Mouse (Mus musculus) kidney, postnatal 4 days (tissue): ENCODE measurements around the gene Mgat4a.

Experiments used
- DNase-seq, 2 experiments: peaks; one replicate each; pipeline ENCODE4 v3.0.0; 2021; ENCODE audit warnings: mixed read lengths in 2 of 2

The Mgat4a gene

DNA sequence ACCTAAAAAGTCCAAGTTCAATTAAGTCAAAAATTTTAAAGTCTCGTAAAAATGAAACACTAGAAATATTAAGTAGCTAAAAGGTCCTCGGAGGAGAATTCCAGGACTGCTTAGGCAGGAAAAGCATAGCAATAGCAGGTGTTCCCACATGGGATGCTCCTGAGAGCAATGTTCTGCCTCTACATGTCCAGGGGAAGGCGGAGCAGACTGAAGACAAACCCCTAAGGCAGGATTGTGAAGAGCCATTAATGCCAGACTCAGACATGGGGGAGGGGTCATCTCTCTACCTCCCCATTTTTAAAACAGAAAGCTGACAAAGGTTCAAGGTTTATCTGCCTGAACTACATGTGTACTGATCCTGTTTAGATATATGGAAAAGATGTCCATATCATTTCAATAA, 45.7 kb downstream of the Mgat4a start:
- DNase-seq = no peak

DNA sequence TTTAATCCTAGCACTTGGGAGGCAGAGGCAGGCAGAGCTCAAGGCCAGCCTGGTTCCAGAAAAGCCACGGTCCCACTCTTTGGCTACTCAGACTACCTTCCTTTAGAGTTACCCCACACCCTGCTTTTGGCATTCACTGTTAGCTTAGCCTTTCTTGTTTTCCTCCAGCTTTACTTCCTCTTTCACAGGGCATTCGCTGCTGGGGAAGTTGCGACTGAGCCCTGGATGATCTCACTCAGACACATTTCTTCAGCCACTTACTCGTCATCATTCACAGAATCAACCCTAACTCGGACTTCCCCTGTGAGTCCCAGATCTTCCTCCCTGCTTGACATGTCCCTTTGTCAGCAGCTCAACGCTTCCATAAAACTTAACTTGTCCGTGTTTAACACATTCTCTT, 49.1 kb downstream of the Mgat4a start:
- DNase-seq = no peak

- no peak for DNase-seq
Measured at GRCm38 (mm10) chr1:37490691-37491212, 50.1 kb downstream of the Mgat4a start.

DNA sequence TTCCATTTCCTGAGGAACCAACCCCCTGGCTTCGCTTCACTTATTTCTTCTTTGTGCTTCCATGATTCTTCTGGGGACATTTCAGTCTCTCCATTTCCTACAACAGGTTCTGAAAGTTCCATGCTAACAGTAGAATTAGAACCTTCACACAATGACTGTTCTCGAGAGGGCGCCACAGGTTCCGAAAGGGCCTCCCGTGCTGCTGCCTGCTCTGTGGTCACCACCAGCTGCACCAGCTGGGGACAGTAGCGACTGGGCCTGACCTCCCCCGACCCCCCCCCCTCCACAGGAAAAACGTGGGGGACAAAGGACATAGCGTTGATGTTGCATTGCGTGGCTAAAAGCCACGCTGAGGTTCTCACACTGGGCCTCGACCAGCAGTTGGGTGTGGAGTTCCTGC, 52.3 kb downstream of the Mgat4a start:
- DNase-seq = no peak

DNA sequence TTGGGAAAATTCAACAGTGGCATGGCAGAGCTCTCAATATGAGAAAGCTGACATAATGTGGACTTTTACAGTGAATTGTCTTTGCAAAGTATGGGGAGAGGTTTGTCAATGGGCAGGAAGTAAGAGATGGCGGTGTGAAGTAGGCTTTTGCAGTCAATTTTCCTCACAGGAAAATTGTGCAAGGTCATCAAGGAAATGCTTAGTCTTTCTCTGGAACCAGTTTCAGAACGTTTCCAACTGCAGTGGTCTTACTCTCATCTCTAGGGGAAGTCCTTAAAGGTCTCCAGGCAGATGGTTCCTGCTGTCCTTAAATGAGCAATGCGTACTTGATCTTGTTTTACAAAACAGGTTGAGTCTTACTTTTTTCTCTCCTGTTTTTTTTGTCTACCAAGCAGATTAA, 53.8 kb downstream of the Mgat4a start:
- DNase-seq = no peak

GRCm38 (mm10) chr1:37486439-37486838, 54.4 kb downstream of the Mgat4a start:
- no peak for DNase-seq

DNA sequence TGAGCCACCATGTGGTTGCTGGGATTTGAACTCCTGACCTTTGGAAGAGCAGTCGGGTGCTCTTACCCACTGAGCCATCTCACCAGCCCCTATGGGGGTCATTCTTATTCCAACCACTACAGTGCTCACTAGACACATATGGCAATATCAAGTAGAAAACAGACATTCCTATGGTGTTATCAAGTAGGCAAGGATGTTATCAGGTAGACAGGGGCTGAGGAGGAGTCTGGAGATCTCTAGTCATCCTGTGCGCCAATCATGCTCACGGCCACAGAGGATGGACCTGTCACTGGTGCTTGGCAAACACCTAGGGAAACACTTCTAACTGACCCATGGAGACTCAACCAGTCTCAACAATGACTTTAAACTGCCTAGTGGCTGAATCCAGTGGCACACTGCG, 56.2 kb downstream of the Mgat4a start:
- DNase-seq = no peak

DNA sequence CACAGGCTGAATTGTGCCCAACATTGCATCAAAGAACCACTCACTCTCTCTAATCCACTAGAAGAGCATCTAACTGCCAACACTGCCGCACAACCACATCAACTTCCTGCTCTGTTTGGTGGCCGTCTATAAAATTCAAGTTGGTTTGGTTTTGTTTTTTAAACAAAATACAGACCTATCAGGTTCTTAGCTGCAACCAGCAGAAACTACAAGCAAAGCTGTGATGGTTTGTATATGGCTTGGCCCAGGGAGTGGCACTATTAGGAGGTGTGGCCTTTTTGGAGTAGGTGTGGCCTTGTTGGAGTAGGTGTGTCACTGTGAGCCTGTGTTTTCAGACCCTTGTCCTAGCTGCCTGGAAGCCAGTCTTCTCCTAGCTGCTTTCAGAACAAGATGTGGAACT, 59.5 kb downstream of the Mgat4a start:
- no peak for DNase-seq

- no peak for DNase-seq
Measured at GRCm38 (mm10) chr1:37480731-37481130, 60.1 kb downstream of the Mgat4a start.

DNA sequence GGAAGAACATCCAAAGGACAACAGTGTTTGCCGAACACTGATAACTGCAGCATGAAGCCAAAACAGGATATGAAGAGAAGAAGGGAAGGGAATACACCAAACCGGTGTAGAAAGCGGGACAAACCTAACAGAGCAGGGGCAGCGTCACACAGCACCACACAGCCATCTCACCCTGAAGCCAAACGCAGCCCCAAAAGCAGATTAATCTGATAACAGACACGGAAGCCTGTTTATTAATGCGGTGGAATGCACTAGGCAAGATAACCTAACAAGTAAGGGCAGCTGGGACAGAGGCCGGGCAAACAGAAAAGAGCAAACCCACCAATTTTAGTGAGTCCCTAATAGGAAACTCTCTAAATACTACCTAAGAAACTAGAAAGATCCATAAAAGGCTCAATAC, 61.1 kb downstream of the Mgat4a start:
- DNase-seq = no peak

DNA sequence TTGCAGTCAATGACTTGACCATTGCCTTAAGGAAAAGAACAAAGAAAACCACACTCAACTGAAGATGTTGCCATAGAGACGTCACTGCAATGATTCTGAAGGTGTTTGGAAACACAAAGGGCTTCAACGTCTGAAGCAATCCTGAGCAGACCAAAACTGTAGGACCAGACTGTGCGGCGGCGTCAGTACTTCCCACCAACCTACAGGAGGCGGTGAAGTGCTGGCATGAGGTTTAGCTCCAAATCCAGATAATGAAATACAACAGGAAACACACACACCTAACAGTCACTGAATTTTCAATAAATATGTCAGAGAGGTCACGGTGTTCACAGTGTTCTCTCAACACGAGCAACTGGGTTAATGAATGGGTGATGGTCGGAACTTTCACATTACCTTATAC, 61.7 kb downstream of the Mgat4a start:
- peak; percentile 46 to 58 for DNase-seq

DNA sequence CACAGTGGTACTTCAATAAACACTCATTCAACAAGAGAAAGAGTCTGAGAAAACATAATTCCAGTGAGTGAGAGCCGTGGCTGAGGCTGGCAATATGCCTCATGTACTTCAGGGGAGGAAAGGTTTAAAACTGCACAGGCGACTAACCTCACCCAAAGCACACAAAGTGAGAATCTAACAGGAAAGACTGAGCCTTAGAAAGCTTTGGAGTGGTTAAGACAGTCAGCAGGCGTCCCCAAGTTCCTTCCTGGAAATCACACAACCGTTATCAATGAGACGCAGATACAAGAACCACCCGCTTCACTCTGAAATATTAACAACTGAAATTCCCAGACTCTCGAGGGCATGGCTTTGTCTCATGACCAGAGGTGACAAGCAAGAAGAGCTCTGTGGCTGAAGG, 62.4 kb downstream of the Mgat4a start:
- no peak for DNase-seq

DNA sequence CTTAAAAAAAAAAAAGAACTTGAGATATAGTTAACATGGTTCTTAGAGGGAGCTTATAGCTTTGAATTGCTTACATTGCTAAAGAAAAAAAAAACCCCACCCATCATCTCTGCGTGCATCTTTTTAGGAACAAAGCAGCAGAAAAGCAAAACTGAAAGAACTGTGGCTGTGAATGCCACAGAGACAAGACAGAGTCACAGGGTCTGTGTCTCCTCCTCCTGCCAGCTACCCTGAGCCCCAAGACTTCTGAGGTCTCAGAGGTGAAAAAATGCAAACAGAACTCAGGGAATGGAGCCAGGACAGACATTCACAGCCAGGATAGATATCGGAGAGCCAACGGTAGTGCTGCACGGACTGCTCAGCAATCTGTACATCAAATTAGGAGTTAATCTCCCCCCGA, 62.9 kb downstream of the Mgat4a start:
- no peak for DNase-seq

DNA sequence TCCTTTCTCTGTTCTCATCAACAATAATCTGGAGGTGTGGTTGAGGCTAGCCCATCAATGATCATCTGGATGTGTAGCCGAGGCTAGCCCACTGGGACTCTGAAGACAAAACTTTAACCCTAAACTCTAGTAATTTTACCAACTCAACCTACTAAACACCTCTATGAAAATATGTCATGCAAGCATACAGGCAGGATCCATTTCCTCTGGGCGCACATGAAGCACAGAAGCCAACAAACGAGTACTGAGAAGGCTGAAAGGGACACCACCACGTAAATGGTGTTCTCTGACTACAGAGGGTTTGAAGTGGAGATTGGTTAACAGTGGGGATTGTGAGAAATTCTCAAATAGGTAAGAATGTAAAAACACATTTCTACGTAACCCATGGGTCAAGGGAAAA, 63.6 kb downstream of the Mgat4a start:
- DNase-seq = no peak

DNA sequence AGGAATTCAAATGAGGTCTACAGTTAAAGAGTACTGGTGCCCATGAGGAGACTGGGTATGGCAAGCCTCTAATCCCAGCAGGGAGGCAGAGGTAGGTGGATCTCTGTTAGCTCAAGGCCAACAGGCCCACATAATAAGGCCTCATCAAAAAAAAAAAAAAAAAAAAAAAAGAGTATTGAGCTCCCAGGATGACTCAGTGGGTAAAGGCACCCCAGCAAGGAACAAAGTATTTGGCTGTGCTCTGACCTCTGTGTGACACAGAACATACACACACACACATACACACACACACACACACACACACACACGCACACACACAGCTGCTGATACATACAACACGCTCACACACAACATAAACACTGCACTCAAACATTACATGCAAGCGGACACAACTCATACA, 65.5 kb downstream of the Mgat4a start:
- DNase-seq = no peak

- no peak for DNase-seq
Measured at GRCm38 (mm10) chr1:37474634-37475190, 66.1 kb downstream of the Mgat4a start.

DNA sequence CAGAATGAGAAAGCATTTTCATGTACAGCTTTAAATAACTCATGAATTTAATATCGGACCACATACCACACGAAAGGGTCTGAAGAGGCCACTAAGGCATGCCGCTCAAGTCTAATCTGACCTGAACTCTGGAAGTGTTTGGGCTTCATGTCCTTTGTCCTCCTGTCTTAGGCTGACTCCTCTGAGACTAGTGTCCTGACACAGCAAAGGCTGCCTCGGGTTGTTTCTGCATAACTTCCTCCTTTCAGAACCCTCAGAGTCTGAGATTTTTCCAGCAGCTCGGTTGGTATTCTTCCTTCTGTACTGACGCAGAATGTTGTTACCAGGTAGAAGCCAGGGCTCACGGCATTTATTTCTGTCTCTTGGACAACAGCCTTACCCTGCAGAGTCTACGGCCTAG, 66.8 kb downstream of the Mgat4a start:
- peak in 1 of 2 experiments; percentile 12 for DNase-seq

DNA sequence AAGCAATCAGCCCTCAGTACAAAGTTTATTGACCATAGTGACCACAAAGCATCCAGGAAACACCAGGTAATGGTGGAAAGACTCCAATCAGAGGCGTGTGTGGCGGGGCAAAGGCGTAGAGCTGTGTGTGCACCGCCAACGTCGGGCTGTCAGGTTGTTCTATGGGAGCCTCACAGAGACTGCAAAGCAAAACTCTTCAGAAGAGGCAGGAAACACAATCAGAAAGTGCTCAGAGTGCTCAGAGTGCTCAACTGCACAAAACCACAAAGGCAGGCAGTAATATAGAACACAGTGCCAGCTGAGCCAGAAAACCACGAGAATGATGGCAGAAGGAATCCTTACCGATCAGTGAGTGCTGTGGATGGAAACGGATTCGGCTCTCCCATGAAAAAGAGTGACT, 67.6 kb downstream of the Mgat4a start:
- DNase-seq = no peak

- DNase-seq = no peak
Measured at GRCm38 (mm10) chr1:37471179-37472148, 69.4 kb downstream of the Mgat4a start.

DNA sequence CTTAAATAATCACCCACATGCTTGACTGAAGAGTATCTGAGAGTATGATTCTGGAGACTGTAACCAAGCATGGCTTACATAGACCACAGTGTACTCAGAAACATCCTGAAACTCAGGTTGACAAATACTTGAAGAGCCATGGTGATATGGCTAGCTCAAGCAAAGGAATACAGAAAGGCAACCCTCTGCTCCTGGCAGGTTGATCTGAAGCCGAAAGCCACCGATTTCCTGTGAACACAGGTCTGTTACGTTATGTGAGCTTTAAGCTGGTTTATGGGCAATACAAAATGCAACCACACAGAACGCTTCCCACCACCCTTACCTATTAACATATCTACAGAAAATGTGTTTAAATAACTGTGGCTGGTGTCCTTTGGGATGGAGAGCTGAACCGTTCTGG, 71.8 kb downstream of the Mgat4a start:
- no peak for DNase-seq

DNA sequence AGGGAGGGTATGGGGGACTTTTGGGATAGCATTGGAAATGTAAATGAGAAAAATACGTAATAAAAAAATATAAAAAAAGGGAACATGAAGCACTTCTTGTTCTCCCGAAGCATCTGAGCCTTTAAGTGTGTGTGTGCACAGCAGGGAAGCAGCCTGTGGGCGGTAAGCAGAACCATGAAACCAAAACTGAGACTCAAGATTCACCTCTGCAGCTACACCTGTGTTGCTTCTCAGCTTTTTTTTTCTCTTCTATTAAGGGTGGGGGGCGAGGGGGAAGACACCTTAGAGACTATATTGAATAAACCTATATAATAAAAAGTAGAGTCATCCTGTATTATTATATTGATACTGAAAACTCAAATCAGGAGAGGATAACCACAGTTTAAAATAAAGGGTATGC, 73.0 kb downstream of the Mgat4a start:
- no peak for DNase-seq

GRCm38 (mm10) chr1:37466322-37466995, 74.4 kb downstream of the Mgat4a start:
- DNase-seq = no peak

DNA sequence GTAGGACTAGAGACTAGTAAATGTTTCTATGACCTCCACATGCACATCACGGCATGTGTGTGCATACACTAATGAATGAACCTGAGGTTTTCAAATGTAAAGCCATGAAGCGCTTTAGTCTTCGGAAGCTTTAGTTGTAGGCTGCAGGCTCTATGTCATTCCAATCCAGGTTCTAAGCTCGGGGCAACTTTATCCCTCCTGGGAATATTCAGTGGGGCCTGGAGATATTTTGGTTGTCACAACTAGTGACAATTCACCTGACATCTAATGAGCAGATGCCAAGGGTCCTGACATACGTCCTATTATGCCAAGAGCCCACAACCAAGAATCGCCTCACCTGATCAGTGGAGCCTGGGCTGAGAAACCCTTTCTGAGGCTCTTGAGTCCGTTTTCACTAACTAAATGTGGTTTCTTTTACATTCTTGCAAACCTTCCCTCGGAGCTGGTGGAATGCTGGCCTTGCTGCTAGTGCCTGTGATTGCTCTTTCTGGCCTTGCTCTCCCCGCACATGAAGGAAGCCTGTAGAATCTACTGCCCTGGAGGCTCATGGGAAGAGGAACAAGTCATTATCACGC, 75.9 kb downstream of the Mgat4a start:
- no peak for DNase-seq
